Mouse (Mus musculus): ENCODE measurements at regions not wholly inside any gene's neighbourhood (a gene's known extent, or its start where the extent isn't known, plus 50 kb on each side); places are given as distances from the start of the nearest gene placed in this dataset.

DNA sequence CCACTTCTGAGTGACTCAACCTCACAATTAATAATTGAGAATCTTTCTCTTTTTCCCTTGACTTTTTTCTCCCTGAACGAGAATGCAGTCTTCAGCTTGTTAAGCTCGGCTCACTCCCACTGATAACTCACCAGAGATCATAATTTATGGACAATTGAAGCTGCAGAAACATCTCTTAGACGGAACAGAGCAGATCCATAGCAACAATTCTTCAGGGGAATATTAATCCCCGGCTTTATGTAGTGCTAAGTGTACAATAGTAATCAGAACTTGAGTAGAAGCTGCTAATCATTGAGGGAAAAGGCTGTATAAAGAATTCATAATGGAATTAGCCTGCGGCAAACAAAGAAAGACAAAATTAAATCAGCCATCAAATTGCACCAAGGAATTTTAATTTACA lies 395.0 kb upstream of the Spred2 start:
- Histone ChIP-seq H3K9me3 (ENCODE audit: control insufficient read depth, low read length) (no peaks in the 10 kb centered on the region), H3K36me3 (replicated peaks; ENCODE audit: control insufficient read depth, insufficient read depth, low read depth) (no peaks in the 10 kb centered on the region), H3K4me2 (ENCODE audit: low read depth) (no peak overlapping the region), H3K27me3 (ENCODE audit: control insufficient read depth, insufficient read depth, low read length) (no peaks in the 10 kb centered on the region), H3K4me1 (replicated peaks; ENCODE audit: control insufficient read depth in 2 of 2, insufficient read depth in 2 of 2, low read length in 1 of 2) (no peaks in the 10 kb centered on the region), H3K27ac (no peak overlapping the region), H3K9ac (replicated peaks) (no peak overlapping the region), H3K4me3 (ENCODE audit: insufficient read depth in 1 of 2, low read depth in 2 of 2, low read length in 2 of 2) (no peak overlapping the region)
- 50% methylated on average over 5 of the region's 5 CpGs for WGBS (ENCODE audit: insufficient replicate concordance)
- DNase-seq (ENCODE audit: low read depth in 3 of 3, low spot score in 3 of 3): no peak
- no peak for TF ChIP-seq EP300 (IDR thresholded peaks at IDR 0.05; ENCODE audit: low read depth)
- no peak for TF ChIP-seq CTCF (IDR thresholded peaks at IDR 0.05; ENCODE audit: low read depth)
- ATAC-seq (ENCODE audit: insufficient read depth): no peak

DNA sequence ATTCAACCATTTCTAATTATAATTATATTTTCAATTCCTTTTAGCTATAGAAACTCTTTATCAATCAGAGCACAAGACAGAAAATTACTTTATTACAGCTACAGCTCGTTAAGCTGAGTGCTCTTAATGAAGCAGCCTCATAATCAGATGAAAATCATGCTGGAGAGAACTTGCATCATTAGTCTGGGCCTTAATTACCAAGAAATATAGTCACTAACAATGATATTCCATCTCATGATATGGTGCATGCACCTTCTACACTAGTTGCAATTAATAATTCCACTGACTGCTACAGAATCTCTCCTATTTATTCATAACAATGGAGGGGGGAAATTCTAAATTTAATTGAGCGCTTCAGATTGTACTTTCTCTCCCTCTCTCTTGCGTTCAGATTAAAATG lies 393.5 kb upstream of the Spred2 start:
- WGBS (ENCODE audit: insufficient replicate concordance): 57% methylated on average over 3 of the region's 3 CpGs
- Histone ChIP-seq H3K9me3 (ENCODE audit: control insufficient read depth, low read length) (no peaks in the 10 kb centered on the region), H3K4me1 (replicated peaks; ENCODE audit: control insufficient read depth in 2 of 2, insufficient read depth in 2 of 2, low read length in 1 of 2) (no peaks in the 10 kb centered on the region), H3K4me2 (ENCODE audit: low read depth) (no peak overlapping the region), H3K27me3 (ENCODE audit: control insufficient read depth, insufficient read depth, low read length) (no peaks in the 10 kb centered on the region), H3K4me3 (ENCODE audit: insufficient read depth in 1 of 2, low read depth in 2 of 2, low read length in 2 of 2) (no peak overlapping the region), H3K36me3 (replicated peaks; ENCODE audit: control insufficient read depth, insufficient read depth, low read depth) (no peaks in the 10 kb centered on the region), H3K27ac (no peak overlapping the region), H3K9ac (replicated peaks) (no peak overlapping the region)
- ATAC-seq (ENCODE audit: insufficient read depth): no peak
- no peak for TF ChIP-seq CTCF (IDR thresholded peaks at IDR 0.05; ENCODE audit: low read depth)
- no peak for TF ChIP-seq EP300 (IDR thresholded peaks at IDR 0.05; ENCODE audit: low read depth)
- DNase-seq (ENCODE audit: low read depth in 3 of 3, low spot score in 3 of 3): no peak

DNA sequence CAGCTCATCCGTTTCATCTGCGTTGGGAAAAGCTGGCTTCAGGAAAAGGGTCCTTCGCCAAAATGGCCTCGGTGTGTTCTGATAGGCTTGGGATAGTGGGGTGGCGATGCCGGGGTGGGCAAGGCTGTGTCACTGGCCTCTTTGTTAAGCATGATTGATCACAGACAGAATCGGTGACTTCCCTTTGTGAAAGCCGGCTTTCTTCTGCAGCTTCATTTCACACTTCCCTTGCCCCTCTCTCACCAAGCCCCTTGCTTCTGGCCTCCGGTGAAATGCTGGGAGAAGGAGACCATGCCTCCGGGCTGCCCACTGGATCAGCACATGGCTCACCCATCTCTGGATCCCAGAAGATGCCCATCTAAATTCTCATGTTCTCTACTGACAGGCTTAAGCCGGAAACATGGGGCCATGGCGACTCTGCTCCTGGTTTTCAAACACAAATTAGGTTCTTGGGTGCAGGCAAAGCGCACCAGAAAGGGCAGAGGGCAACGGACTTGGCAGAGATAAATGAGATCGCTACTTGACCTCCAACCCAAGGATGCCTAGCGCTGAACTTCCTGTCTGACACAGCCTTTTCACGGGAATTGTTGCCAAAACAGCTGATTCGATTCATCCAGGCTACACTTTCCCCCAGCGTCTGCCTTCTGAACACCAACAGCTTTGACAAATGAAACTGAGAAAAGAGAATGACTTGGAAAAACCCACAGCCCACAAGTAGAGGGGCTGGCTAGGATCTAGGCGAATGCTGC lies 392.7 kb upstream of the Spred2 start:
- H3K27me3 ChIP-seq (ENCODE audit: control insufficient read depth, insufficient read depth, low read length): no peaks in the 10 kb centered on the region
- no peak overlapping the region for H3K4me3 ChIP-seq (ENCODE audit: insufficient read depth in 1 of 2, low read depth in 2 of 2, low read length in 2 of 2)
- 27% methylated on average over 20 of the region's 20 CpGs for WGBS (ENCODE audit: insufficient replicate concordance)
- no peaks in the 10 kb centered on the region for H3K9me3 ChIP-seq (ENCODE audit: control insufficient read depth, low read length)
- no peaks in the 10 kb centered on the region for H3K4me1 ChIP-seq (replicated peaks; ENCODE audit: control insufficient read depth in 2 of 2, insufficient read depth in 2 of 2, low read length in 1 of 2)
- no peak overlapping the region for H3K9ac ChIP-seq (replicated peaks)
- DNase-seq (ENCODE audit: low read depth in 3 of 3, low spot score in 3 of 3): no peak
- H3K27ac ChIP-seq: no peak overlapping the region
- ATAC-seq (ENCODE audit: insufficient read depth): no peak
- H3K36me3 ChIP-seq (replicated peaks; ENCODE audit: control insufficient read depth, insufficient read depth, low read depth): no peaks in the 10 kb centered on the region
- H3K4me2 ChIP-seq (ENCODE audit: low read depth): no peak overlapping the region
- TF ChIP-seq EP300 (IDR thresholded peaks at IDR 0.05; ENCODE audit: low read depth) (no peak), CTCF (IDR thresholded peaks at IDR 0.05; ENCODE audit: low read depth) (no peak)

DNA sequence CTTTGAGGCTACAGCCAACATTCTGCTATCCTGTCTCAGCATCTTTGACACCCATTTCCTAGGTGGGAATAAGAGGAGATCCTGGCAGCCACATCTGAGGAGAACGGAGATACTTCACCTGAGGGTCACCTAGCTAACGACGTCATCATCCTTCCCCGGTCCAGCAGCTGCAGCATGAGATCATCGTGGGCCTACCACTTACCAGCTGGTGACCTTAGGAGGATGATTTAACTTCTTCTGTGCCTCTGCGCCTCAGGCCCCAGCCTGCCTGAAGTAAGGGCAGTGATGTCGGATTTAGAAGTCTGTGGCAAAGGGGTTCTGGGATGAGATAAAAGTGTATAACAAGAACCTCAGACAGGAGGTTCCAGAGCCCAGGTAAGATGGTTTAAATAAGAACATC lies 391.3 kb upstream of the Spred2 start:
- Histone ChIP-seq H3K4me3 (ENCODE audit: insufficient read depth in 1 of 2, low read depth in 2 of 2, low read length in 2 of 2) (no peak overlapping the region), H3K36me3 (replicated peaks; ENCODE audit: control insufficient read depth, insufficient read depth, low read depth) (no peaks in the 10 kb centered on the region), H3K27ac (no peak overlapping the region), H3K4me2 (ENCODE audit: low read depth) (no peak overlapping the region), H3K9me3 (ENCODE audit: control insufficient read depth, low read length) (no peaks in the 10 kb centered on the region), H3K27me3 (ENCODE audit: control insufficient read depth, insufficient read depth, low read length) (no peaks in the 10 kb centered on the region), H3K4me1 (replicated peaks; ENCODE audit: control insufficient read depth in 2 of 2, insufficient read depth in 2 of 2, low read length in 1 of 2) (no peaks in the 10 kb centered on the region), H3K9ac (replicated peaks) (no peak overlapping the region)
- 71% methylated on average over 7 of the region's 7 CpGs for WGBS (ENCODE audit: insufficient replicate concordance)
- ATAC-seq (ENCODE audit: insufficient read depth): no peak
- DNase-seq (ENCODE audit: low read depth in 3 of 3, low spot score in 3 of 3): no peak
- TF ChIP-seq CTCF (IDR thresholded peaks at IDR 0.05; ENCODE audit: low read depth): no peak
- TF ChIP-seq EP300 (IDR thresholded peaks at IDR 0.05; ENCODE audit: low read depth): no peak

DNA sequence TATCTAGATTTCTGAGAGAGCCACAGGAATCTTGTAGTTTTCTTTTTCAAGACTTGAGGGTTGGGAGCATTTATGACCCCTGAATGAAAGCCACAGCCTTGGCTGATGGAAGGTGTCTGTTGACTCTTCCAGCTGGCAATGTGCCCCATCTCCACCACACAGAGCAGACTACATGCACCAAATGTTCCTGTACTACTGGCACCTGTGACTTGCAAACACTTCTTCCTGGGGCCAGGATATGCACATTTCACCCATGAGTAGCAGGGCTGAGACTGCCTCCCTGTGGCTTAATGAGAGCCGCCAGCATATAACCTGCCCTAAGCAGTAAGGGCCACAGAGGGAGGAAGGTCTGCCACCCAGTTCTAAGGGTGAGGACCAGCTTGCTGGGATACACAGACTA lies 390.5 kb upstream of the Spred2 start:
- no peak overlapping the region for H3K9ac ChIP-seq (replicated peaks)
- no peak for ATAC-seq (ENCODE audit: insufficient read depth)
- no peak for DNase-seq (ENCODE audit: low read depth in 3 of 3, low spot score in 3 of 3)
- no peak overlapping the region for H3K27ac ChIP-seq
- WGBS (ENCODE audit: insufficient replicate concordance): 63% methylated on average over 1 of the region's 1 CpGs
- no peak overlapping the region for H3K4me3 ChIP-seq (ENCODE audit: insufficient read depth in 1 of 2, low read depth in 2 of 2, low read length in 2 of 2)
- TF ChIP-seq CTCF (IDR thresholded peaks at IDR 0.05; ENCODE audit: low read depth) (no peak), EP300 (IDR thresholded peaks at IDR 0.05; ENCODE audit: low read depth) (no peak)
- H3K27me3 ChIP-seq (ENCODE audit: control insufficient read depth, insufficient read depth, low read length): no peaks in the 10 kb centered on the region
- no peak overlapping the region for H3K4me2 ChIP-seq (ENCODE audit: low read depth)
- no peaks in the 10 kb centered on the region for H3K9me3 ChIP-seq (ENCODE audit: control insufficient read depth, low read length)
- no peaks in the 10 kb centered on the region for H3K4me1 ChIP-seq (replicated peaks; ENCODE audit: control insufficient read depth in 2 of 2, insufficient read depth in 2 of 2, low read length in 1 of 2)
- no peaks in the 10 kb centered on the region for H3K36me3 ChIP-seq (replicated peaks; ENCODE audit: control insufficient read depth, insufficient read depth, low read depth)

Data from liver, embryonic 14.5 days (tissue).